ENCODE assay signal across 23 mouse cellular contexts in the genomic region with DNA sequence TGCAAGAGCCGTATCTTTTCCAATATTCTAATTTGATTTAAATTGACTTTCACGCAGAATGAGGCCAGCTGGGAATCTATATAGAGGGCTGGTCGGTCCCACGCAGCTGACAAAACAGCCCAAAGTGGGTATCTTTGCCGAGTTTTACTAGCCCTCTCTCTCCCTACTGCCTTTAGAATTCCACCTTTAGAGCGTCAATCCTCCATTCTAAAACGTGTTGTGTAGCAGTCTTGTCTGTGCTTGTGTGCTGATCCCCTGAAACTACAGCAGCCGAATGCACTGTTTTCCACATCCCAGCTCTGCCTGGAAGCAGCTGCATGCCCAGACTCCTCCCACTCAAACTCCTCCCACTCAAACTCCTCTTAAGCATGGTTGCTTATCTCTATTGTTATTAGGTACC. TPM values are rescaled to one million over a fixed set of nuclear protein-coding genes. Genes with fewer than 3 reads are reported as not detected.
A peak's percentile ranks its signal among the peaks of the same experiment; 100 is the strongest.
DNase-seq lines count a peak whose midpoint lies in the region; ATAC-seq and TF ChIP-seq lines count a peak whose summit lies in the region.
"Had no signal": no experiment of that assay in that cellular context is flagged by ENCODE, and none has a peak within 500 bp of the region (broad histone marks: within the 10 kb centered on the region; RNA-seq: fewer than 3 reads in every experiment).

No protein-coding gene starts in this region.

- H3K4me2 ChIP-seq in lung, embryonic 14.5 days = no peak overlapping the region
- H3K4me2 ChIP-seq: embryonic facial prominence, embryonic 15.5 days; heart, embryonic 13.5 days; hindbrain, embryonic 12.5 days had no signal

- H3K9ac ChIP-seq in lung, embryonic 14.5 days = no peak overlapping the region
- H3K9ac ChIP-seq: embryonic facial prominence, embryonic 15.5 days; heart, embryonic 13.5 days; hindbrain, embryonic 12.5 days had no signal

- TF ChIP-seq CTCF in lung, embryonic 14.5 days (IDR thresholded peaks at IDR 0.05; ENCODE audit: low read depth) = no peak

- WGBS in lung, embryonic 14.5 days = 68% methylated on average over 8 of the region's 8 CpGs

- no peaks in the 10 kb centered on the region for H3K27me3 ChIP-seq in lung, embryonic 14.5 days (ENCODE audit: insufficient read depth, low read length)
- H3K27me3 ChIP-seq: embryonic facial prominence, embryonic 15.5 days; heart, embryonic 13.5 days; hindbrain, embryonic 12.5 days; Patski had no signal

- no peaks in the 10 kb centered on the region for H3K36me3 ChIP-seq in lung, embryonic 14.5 days (ENCODE audit: insufficient read depth)
- H3K36me3 ChIP-seq: embryonic facial prominence, embryonic 15.5 days; forebrain, embryonic 10.5 days; heart, embryonic 13.5 days; hindbrain, embryonic 12.5 days had no signal

- H3K9me3 ChIP-seq in lung, embryonic 14.5 days (ENCODE audit: low read depth, low read length) = no peaks in the 10 kb centered on the region
- H3K9me3 ChIP-seq: embryonic facial prominence, embryonic 15.5 days; forebrain, embryonic 10.5 days; heart, embryonic 13.5 days; hindbrain, embryonic 12.5 days had no signal

- no peak for DNase-seq in frontal cortex, postnatal 25 days (ENCODE audit: low spot score in 2 of 2)
- DNase-seq in lung, embryonic 14.5 days = peak; percentile 3
- no peak for DNase-seq in lung, postnatal 25 days (ENCODE audit: low spot score)
- peak; percentile 37 for DNase-seq in right cerebral cortex, postnatal 25 days
- no peak for DNase-seq in right cerebral cortex, adult 18-20 months
- DNase-seq in MN1 (ENCODE audit: low spot score) = no peak
- DNase-seq: adrenal gland, postnatal 14 days; cerebellum, adult 18-20 months; cerebellum, postnatal 10 days; embryo, embryonic 11 days; gastrocnemius, adult 2 months; gastrocnemius, postnatal 25 days; heart, postnatal 36 days had no signal

- H3K4me1 ChIP-seq in lung, embryonic 14.5 days (ENCODE audit: insufficient read depth) = no peaks in the 10 kb centered on the region
- H3K4me1 ChIP-seq: embryonic facial prominence, embryonic 15.5 days; forebrain, embryonic 10.5 days; hindbrain, embryonic 12.5 days had no signal

- ATAC-seq in frontal cortex, adult (ENCODE audit: low TSS enrichment) = peak; percentile 71
- ATAC-seq in lung, embryonic 14.5 days (ENCODE audit: insufficient read depth) = no peak
- ATAC-seq: activated CD4-positive, CD25-positive, alpha-beta regulatory T cell, adult 4 months; forebrain, embryonic 14.5 days; hindbrain, postnatal 0 days; Patski had no signal

- H3K27ac ChIP-seq in lung, embryonic 14.5 days (ENCODE audit: low read depth) = no peak overlapping the region
- H3K27ac ChIP-seq: embryonic facial prominence, embryonic 15.5 days; forebrain, embryonic 10.5 days; gastrocnemius, adult 2 months; heart, embryonic 13.5 days; hindbrain, embryonic 12.5 days; hindbrain, postnatal 0 days had no signal

- no peak overlapping the region for H3K4me3 ChIP-seq in lung, embryonic 14.5 days (ENCODE audit: low read depth, low read length)
- H3K4me3 ChIP-seq: embryonic facial prominence, embryonic 15.5 days; erythroblast, embryonic 14.5 days; forebrain, embryonic 10.5 days; gastrocnemius, adult 2 months; heart, embryonic 13.5 days; hindbrain, embryonic 12.5 days had no signal

RNA-seq across cellular contexts. Expression of gene Kcnf1, which starts 44.4 kb away (rescaled TPM):
- polyA plus RNA-seq in lung, embryonic 14.5 days (2014; fragmentation: Nextera tagmentation; extraction: Ambion mirVana) = 0.19 and 0.34 TPM in 2 replicates
- polyA plus RNA-seq: erythroblast, embryonic 14.5 days had no signal

Comparison
In these comparisons a context has a peak if more than half of its experiments do, and no peak if none do; other contexts are left out.
1. DNase-seq: peak in lung, embryonic 14.5 days (single experiment) and right cerebral cortex, postnatal 25 days (single experiment); none in frontal cortex, postnatal 25 days (0 of 2), lung, postnatal 25 days (single experiment), right cerebral cortex, adult 18-20 months (single experiment) and MN1 (single experiment).